Mouse (Mus musculus) midbrain, embryonic 15.5 days (tissue): ENCODE results near the gene Celf2. TPM values are rescaled to one million over a fixed set of nuclear protein-coding genes. Genes with fewer than 3 reads are reported as not detected.
A peak's percentile ranks its signal among the peaks of the same experiment; 100 is the strongest.

Experiments used
- ATAC-seq: fragments of 200-750 bp; cut with Nextera tagmentation; replicated peaks from 2 replicates; pipeline ENCODE4 v1.8.0; 2017; ENCODE audit warnings: moderate TSS enrichment
- H3K27ac ChIP-seq: fragments of 300-500 bp; sonication (generic); 2 replicates; pipeline ENCODE4 v1.5.1; 2015; ENCODE audit warnings: mild to moderate bottlenecking, inconsistent platforms
- H3K27me3 ChIP-seq: fragments of 300-500 bp; sonication (generic); replicated peaks from 2 replicates; pipeline ENCODE4 v1.6.1; 2015; ENCODE audit warnings: inconsistent platforms
- H3K36me3 ChIP-seq: fragments of 300-500 bp; sonication (generic); replicated peaks from 2 replicates; pipeline ENCODE4 v1.6.1; 2015; ENCODE audit warnings: inconsistent platforms
- H3K4me1 ChIP-seq: fragments of 300-500 bp; sonication (generic); 2 replicates; pipeline ENCODE4 v1.6.1; 2015; ENCODE audit warnings: inconsistent platforms
- H3K4me2 ChIP-seq: fragments of 300-500 bp; sonication (generic); 2 replicates; pipeline ENCODE4 v1.6.1; 2015; ENCODE audit warnings: inconsistent platforms, mild to moderate bottlenecking, moderate library complexity
- H3K4me3 ChIP-seq: fragments of 300-500 bp; sonication (generic); 2 replicates; pipeline ENCODE4 v1.5.1; 2015; ENCODE audit warnings: mild to moderate bottlenecking, inconsistent platforms
- H3K9ac ChIP-seq: fragments of 300-500 bp; sonication (generic); 2 replicates; pipeline ENCODE4 v1.6.1; 2015; ENCODE audit warnings: mild to moderate bottlenecking, inconsistent platforms
- H3K9me3 ChIP-seq: fragments of 300-500 bp; sonication (generic); 2 replicates; pipeline ENCODE4 v1.6.1; 2016; ENCODE audit warnings: inconsistent platforms
- WGBS: fragments of 180-500 bp; shearing (Covaris S2); methylation state at CpG from one replicate; pipeline ENCODE4 v1.1.7; 2015; ENCODE audit warnings: mixed read lengths; 5-methylcytosine and 5-hydroxymethylcytosine counted together
- polyA plus RNA-seq: library from polyadenylated mRNA; unstranded; fragments of >200 nt; fragmentation: Nextera tagmentation; extraction: Ambion mirVana; gene quantifications from 2 replicates; pipeline ENCODE4 v1.2.1, GENCODE M21; 2015

Celf2 gene
- polyA plus RNA-seq, 1 experiment from 2014 or later = 190 TPM

GRCm38 (mm10) chr2:6739998-6740668 is 769.2 kb downstream of the Celf2 start:
- Histone ChIP-seq H3K36me3 (no peaks in the 10 kb centered on the region), H3K27ac (no peak overlapping the region), H3K4me1 (0 out of 2 replicates have a peak, but pooled peaks cover 2% of the 10 kb centered on the region), H3K9ac (no peak overlapping the region), H3K9me3 (no peaks in the 10 kb centered on the region), H3K4me3 (no peak overlapping the region), H3K4me2 (no peak overlapping the region), H3K27me3 (no peaks in the 10 kb centered on the region)
- ATAC-seq = 0 out of 2 replicates have a peak, but pooled peaks have one; percentile 19
- 80% methylated on average over 4 of the region's 4 CpGs for WGBS

GRCm38 (mm10) chr2:6732026-6732425 is 777.3 kb downstream of the Celf2 start:
- Histone ChIP-seq H3K36me3 (no peaks in the 10 kb centered on the region), H3K4me1 (peaks cover 17% of the 10 kb centered on the region), H3K27me3 (no peaks in the 10 kb centered on the region), H3K27ac (no peak overlapping the region), H3K4me3 (no peak overlapping the region), H3K9me3 (no peaks in the 10 kb centered on the region), H3K9ac (no peak overlapping the region), H3K4me2 (no peak overlapping the region)
- WGBS = 42% methylated on average over 2 of the region's 2 CpGs
- ATAC-seq = no peak

GRCm38 (mm10) chr2:6730860-6731259 is 778.5 kb downstream of the Celf2 start:
- Histone ChIP-seq H3K9me3 (no peaks in the 10 kb centered on the region), H3K36me3 (no peaks in the 10 kb centered on the region), H3K4me3 (no peak overlapping the region), H3K4me1 (peaks cover 20% of the 10 kb centered on the region), H3K27me3 (no peaks in the 10 kb centered on the region), H3K4me2 (no peak overlapping the region), H3K27ac (no peak overlapping the region), H3K9ac (no peak overlapping the region)
- no peak; the same call in 1 of the 2 replicates for ATAC-seq
- WGBS = 59% methylated on average over 3 of the region's 3 CpGs

- Histone ChIP-seq H3K4me1 (peaks cover 20% of the 10 kb centered on the region), H3K9ac (no peak overlapping the region), H3K4me3 (no peak overlapping the region), H3K36me3 (no peaks in the 10 kb centered on the region), H3K9me3 (no peaks in the 10 kb centered on the region), H3K27ac (0 out of 2 replicates have a peak overlapping the region, but pooled peaks have one; percentile 2), H3K4me2 (no peak overlapping the region), H3K27me3 (no peaks in the 10 kb centered on the region)
- 43% methylated on average over 9 of the region's 9 CpGs for WGBS
- no peak for ATAC-seq
These were observed 779.4 kb downstream of the Celf2 start for GRCm38 (mm10) chr2:6729984-6730383.

GRCm38 (mm10) chr2:6728840-6729252 is 780.5 kb downstream of the Celf2 start:
- no peaks in the 10 kb centered on the region for H3K36me3 ChIP-seq
- H3K27ac ChIP-seq = no peak overlapping the region
- peak; percentile 49 for ATAC-seq
- no peak overlapping the region for H3K4me3 ChIP-seq
- H3K4me2 ChIP-seq = no peak overlapping the region
- no peak overlapping the region for H3K9ac ChIP-seq
- no peaks in the 10 kb centered on the region for H3K27me3 ChIP-seq
- 81% methylated on average over 2 of the region's 2 CpGs for WGBS
- no peaks in the 10 kb centered on the region for H3K9me3 ChIP-seq
- peaks cover 20% of the 10 kb centered on the region for H3K4me1 ChIP-seq

DNA sequence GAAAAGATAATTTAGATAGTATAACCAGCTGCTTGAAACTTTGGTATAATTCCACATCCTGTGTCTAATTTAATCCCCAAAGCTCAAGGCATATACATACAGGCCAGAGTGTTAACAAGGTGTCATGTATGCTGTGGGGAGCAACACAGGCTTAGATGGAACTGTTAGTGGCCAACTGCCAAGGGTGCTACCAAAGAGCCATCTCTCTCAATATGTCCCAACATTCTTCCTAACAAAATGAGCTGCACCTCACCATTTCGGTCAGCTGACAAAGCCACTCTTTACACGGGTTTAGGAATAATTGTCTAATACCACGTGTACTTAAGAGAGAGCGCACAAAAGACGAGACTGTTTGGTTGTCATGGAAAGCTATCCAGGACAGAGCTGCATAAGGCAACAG is 782.0 kb downstream of the Celf2 start:
- no peak overlapping the region for H3K4me3 ChIP-seq
- H3K9ac ChIP-seq = no peak overlapping the region
- H3K36me3 ChIP-seq = no peaks in the 10 kb centered on the region
- WGBS = 68% methylated on average over 5 of the region's 5 CpGs
- peaks cover 27% of the 10 kb centered on the region for H3K4me1 ChIP-seq
- no peak for ATAC-seq
- H3K9me3 ChIP-seq = no peaks in the 10 kb centered on the region
- H3K27me3 ChIP-seq = no peaks in the 10 kb centered on the region
- no peak overlapping the region for H3K27ac ChIP-seq
- no peak overlapping the region for H3K4me2 ChIP-seq

DNA sequence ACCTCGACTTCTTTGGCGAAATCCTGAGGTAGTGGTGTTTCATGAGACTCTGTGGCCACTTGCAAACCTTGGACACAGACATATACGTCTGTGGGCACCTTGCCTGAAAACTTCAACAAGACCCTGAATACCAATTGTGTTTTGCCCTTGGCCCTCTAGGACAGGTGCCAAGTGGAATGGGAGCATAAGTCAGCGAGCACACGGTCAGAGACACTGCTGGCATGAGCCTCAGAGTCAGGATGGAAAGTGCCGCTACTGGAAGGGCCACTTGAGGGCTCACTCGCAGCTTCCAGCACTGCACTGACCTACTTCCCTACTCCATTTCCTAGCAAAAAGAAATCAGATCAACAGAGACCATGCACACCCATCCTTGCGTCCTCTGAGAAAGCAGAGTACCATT is 783.3 kb downstream of the Celf2 start:
- H3K9ac ChIP-seq = no peak overlapping the region
- 73% methylated on average over 8 of the region's 8 CpGs for WGBS
- H3K4me3 ChIP-seq = no peak overlapping the region
- H3K27ac ChIP-seq = no peak overlapping the region
- H3K36me3 ChIP-seq = no peaks in the 10 kb centered on the region
- ATAC-seq = no peak
- H3K9me3 ChIP-seq = no peaks in the 10 kb centered on the region
- H3K4me2 ChIP-seq = no peak overlapping the region
- no peaks in the 10 kb centered on the region for H3K27me3 ChIP-seq
- peaks cover 34% of the 10 kb centered on the region for H3K4me1 ChIP-seq

DNA sequence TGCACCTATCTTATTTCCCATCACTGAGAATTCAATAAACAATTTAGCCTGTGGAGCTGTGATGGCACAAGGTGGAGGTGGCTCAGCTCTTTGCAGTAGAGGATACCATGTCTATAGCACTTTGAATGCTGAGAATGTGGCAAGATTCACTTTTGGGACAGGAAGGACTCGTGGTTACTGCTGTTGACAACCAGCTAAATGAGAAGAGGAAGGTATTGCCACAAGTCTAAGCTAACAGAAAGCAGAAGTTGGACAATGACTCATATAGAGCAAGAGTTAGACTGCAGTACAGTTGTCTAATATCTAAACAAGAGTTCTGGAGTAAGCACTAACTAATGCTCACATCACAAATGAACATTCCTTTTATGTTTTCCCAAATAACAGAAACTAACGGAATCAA is 785.8 kb downstream of the Celf2 start:
- H3K4me3 ChIP-seq = no peak overlapping the region
- H3K9ac ChIP-seq = no peak overlapping the region
- H3K4me2 ChIP-seq = no peak overlapping the region
- no peak overlapping the region for H3K27ac ChIP-seq
- ATAC-seq = no peak
- no peaks in the 10 kb centered on the region for H3K36me3 ChIP-seq
- H3K27me3 ChIP-seq = no peaks in the 10 kb centered on the region
- H3K9me3 ChIP-seq = no peaks in the 10 kb centered on the region
- H3K4me1 ChIP-seq = peaks cover 34% of the 10 kb centered on the region
- WGBS = 79% methylated on average over 2 of the region's 2 CpGs

- WGBS = 11% methylated on average over 17 of the region's 17 CpGs
These were observed 787.6 kb downstream of the Celf2 start for GRCm38 (mm10) chr2:6721460-6722401.

DNA sequence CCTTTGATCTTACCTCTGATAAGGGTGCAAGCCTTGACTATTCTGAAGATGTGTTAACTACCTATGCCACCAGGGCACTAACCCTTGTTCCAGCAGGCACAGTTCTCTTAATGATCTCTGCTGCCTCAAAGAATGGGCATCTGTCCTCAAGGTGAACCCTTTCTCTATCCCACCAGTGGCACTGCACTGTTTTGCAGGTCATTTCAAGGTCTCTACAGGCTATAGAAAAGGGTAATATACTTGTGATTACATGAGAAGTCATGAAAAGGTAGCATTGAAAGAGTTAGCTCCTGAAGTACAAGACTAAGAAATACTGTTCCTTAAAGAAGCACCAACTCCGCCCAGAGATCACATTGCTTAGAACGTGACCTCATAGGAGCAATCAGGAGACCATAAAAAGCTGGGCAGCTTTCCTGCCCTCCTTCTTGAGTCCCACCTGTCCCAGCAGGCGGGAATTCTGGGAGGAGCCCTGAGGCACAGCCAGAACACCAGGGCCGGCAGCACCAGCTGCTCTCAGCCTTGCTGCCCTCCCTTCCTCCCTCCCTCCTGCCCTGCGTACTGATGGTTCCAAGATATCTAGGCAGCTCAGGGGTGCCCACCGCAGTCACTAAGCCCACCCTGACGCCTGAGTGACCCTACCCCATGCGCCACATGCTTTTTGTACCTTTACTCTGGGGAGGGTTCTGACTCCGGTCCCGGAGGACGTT is 788.5 kb downstream of the Celf2 start:
- Histone ChIP-seq H3K4me3 (peak overlapping the region; percentile 37), H3K9ac (peak overlapping the region; percentile 51), H3K27ac (peak overlapping the region; percentile 82), H3K9me3 (no peaks in the 10 kb centered on the region), H3K36me3 (no peaks in the 10 kb centered on the region), H3K4me2 (peak overlapping the region; percentile 78), H3K27me3 (no peaks in the 10 kb centered on the region), H3K4me1 (peaks cover 31% of the 10 kb centered on the region)
- peak; percentile 79 for ATAC-seq
- 29% methylated on average over 11 of the region's 11 CpGs for WGBS

More at GRCm38 (mm10) chr2:6721460-6722401, 787.6 kb downstream of the Celf2 start:
- Histone ChIP-seq H3K4me3 (peak overlapping the region; percentile 37), H3K36me3 (no peaks in the 10 kb centered on the region), H3K27ac (peak overlapping the region; percentile 82), H3K27me3 (no peaks in the 10 kb centered on the region), H3K9ac (peak overlapping the region; percentile 51), H3K9me3 (no peaks in the 10 kb centered on the region), H3K4me2 (peak overlapping the region; percentile 78), H3K4me1 (peaks cover 34% of the 10 kb centered on the region)
- ATAC-seq = peak; percentile 82

- no peaks in the 10 kb centered on the region for H3K9me3 ChIP-seq
- no peaks in the 10 kb centered on the region for H3K27me3 ChIP-seq
- no peak overlapping the region for H3K4me3 ChIP-seq
- no peaks in the 10 kb centered on the region for H3K36me3 ChIP-seq
- H3K4me2 ChIP-seq = no peak overlapping the region
- H3K27ac ChIP-seq = no peak overlapping the region
- H3K4me1 ChIP-seq = peaks cover 31% of the 10 kb centered on the region
- no peak overlapping the region for H3K9ac ChIP-seq
- no peak for ATAC-seq
These were observed 790.5 kb downstream of the Celf2 start for GRCm38 (mm10) chr2:6718864-6719263.

DNA sequence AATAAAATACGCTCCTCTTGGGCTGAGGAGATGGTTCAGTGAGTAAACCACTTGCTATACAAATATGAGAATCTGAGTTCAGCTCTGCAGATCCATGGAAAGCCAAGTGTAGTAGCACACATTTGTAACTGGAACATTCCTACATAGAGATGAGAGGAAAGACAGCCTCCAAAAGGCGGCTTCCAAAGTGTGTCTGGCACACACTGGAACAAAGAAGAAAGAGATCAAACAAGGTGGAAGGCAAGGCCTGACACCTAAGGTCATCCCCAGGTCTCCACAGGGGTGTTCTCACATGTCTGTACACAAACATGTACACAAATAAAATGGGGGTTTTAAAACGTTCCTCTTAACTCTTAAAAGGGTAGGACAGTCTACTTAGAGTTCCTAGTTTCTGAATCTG is 791.4 kb downstream of the Celf2 start:
- Histone ChIP-seq H3K9me3 (no peaks in the 10 kb centered on the region), H3K27ac (no peak overlapping the region), H3K9ac (no peak overlapping the region), H3K36me3 (no peaks in the 10 kb centered on the region), H3K4me3 (no peak overlapping the region), H3K4me1 (peaks cover 31% of the 10 kb centered on the region), H3K27me3 (no peaks in the 10 kb centered on the region), H3K4me2 (no peak overlapping the region)
- no peak for ATAC-seq
- 74% methylated on average over 3 of the region's 3 CpGs for WGBS
